7 mouse cellular contexts compared by ENCODE assay signal in genomic region chr16:91484387-91484786, GRCm38 (mm10). TPM values are rescaled to one million over a fixed set of nuclear protein-coding genes. Genes with fewer than 3 reads are reported as not detected.
A peak's percentile ranks its signal among the peaks of the same experiment; 100 is the strongest.
DNase-seq lines count a peak whose midpoint lies in the region; ATAC-seq and TF ChIP-seq lines count a peak whose summit lies in the region.

No protein-coding gene starts in this region.

- DNase-seq in lung, embryonic 14.5 days = peak; percentile 20
- DNase-seq in lung, postnatal 10 days = no peak
- DNase-seq in embryonic facial prominence, embryonic 14.5 days (ENCODE audit: low spot score) = no peak
- no peak for DNase-seq in hindbrain, embryonic 14.5 days (ENCODE audit: low spot score)
- no peak for DNase-seq in adipocyte (ENCODE audit: low spot score)
- DNase-seq in urinary bladder, postnatal 36 days (ENCODE audit: low spot score in 2 of 2) = no peak

- peaks cover 14% of the 10 kb centered on the region; the same call in 1 of the 2 replicates for H3K36me3 ChIP-seq in lung, embryonic 14.5 days (ENCODE audit: insufficient read depth)
- H3K36me3 ChIP-seq in embryonic facial prominence, embryonic 14.5 days (ENCODE audit: control insufficient read depth, insufficient read depth, low read length) = peaks cover 3% of the 10 kb centered on the region; the same call in 1 of the 2 replicates
- 0 out of 2 replicates have a peak, but pooled peaks cover 2% of the 10 kb centered on the region for H3K36me3 ChIP-seq in hindbrain, embryonic 14.5 days (replicated peaks; ENCODE audit: control insufficient read depth, insufficient read depth)
- H3K36me3 ChIP-seq in midbrain, embryonic 16.5 days (ENCODE audit: control insufficient read depth, insufficient read depth, low read length) = no peaks in the 10 kb centered on the region

- peak overlapping the region; percentile 66 for H3K9ac ChIP-seq in lung, embryonic 14.5 days
- H3K9ac ChIP-seq in embryonic facial prominence, embryonic 14.5 days (ENCODE audit: low read depth, low read length) = peak overlapping the region; percentile 94
- peak overlapping the region; percentile 88 for H3K9ac ChIP-seq in hindbrain, embryonic 14.5 days
- peak overlapping the region; percentile 94 for H3K9ac ChIP-seq in midbrain, embryonic 16.5 days (ENCODE audit: low read depth, low read length)

- H3K4me3 ChIP-seq in lung, embryonic 14.5 days (ENCODE audit: low read depth, low read length) = peak overlapping the region; percentile 94
- H3K4me3 ChIP-seq in embryonic facial prominence, embryonic 14.5 days (ENCODE audit: low read depth, low read length) = peak overlapping the region; percentile 90
- peak overlapping the region; percentile 74 for H3K4me3 ChIP-seq in hindbrain, embryonic 14.5 days (replicated peaks; ENCODE audit: low read length)
- H3K4me3 ChIP-seq in midbrain, embryonic 16.5 days (ENCODE audit: low read depth, low read length) = peak overlapping the region; percentile 81

- WGBS in lung, embryonic 14.5 days = 47% methylated on average over 17 of the region's 17 CpGs
- WGBS in embryonic facial prominence, embryonic 14.5 days = 50% methylated on average over 17 of the region's 17 CpGs
- WGBS in hindbrain, embryonic 14.5 days = 52% methylated on average over 17 of the region's 17 CpGs
- WGBS in midbrain, embryonic 16.5 days = 47% methylated on average over 17 of the region's 17 CpGs

- H3K9me3 ChIP-seq in lung, embryonic 14.5 days (ENCODE audit: low read depth, low read length) = no peaks in the 10 kb centered on the region
- H3K9me3 ChIP-seq in embryonic facial prominence, embryonic 14.5 days (ENCODE audit: control insufficient read depth, low read length) = no peaks in the 10 kb centered on the region
- H3K9me3 ChIP-seq in hindbrain, embryonic 14.5 days (ENCODE audit: control insufficient read depth, low read length) = no peaks in the 10 kb centered on the region
- no peaks in the 10 kb centered on the region for H3K9me3 ChIP-seq in midbrain, embryonic 16.5 days (replicated peaks; ENCODE audit: control insufficient read depth, low read length, poor library complexity, severe bottlenecking)

- TF ChIP-seq CTCF in lung, embryonic 14.5 days (IDR thresholded peaks at IDR 0.05; ENCODE audit: low read depth) = no peak

- ATAC-seq in lung, embryonic 14.5 days (ENCODE audit: insufficient read depth) = peak; percentile 18; the same call in 1 of the 2 replicates
- ATAC-seq in embryonic facial prominence, embryonic 14.5 days (ENCODE audit: low read depth) = no peak
- ATAC-seq in hindbrain, embryonic 14.5 days (ENCODE audit: low FRiP score) = peak; percentile 19; the same call in 1 of the 2 replicates
- ATAC-seq in midbrain, embryonic 16.5 days = peak; percentile 49

- H3K4me2 ChIP-seq in lung, embryonic 14.5 days = peak overlapping the region; percentile 69
- peak overlapping the region; percentile 78 for H3K4me2 ChIP-seq in embryonic facial prominence, embryonic 14.5 days (ENCODE audit: low read depth, low read length)
- H3K4me2 ChIP-seq in hindbrain, embryonic 14.5 days (replicated peaks) = peak overlapping the region; percentile 83
- peak overlapping the region; percentile 62 for H3K4me2 ChIP-seq in midbrain, embryonic 16.5 days (ENCODE audit: low read length)

- H3K27ac ChIP-seq in lung, embryonic 14.5 days (ENCODE audit: low read depth) = peak overlapping the region; percentile 97
- peak overlapping the region; percentile 96 for H3K27ac ChIP-seq in embryonic facial prominence, embryonic 14.5 days (replicated peaks; ENCODE audit: low read depth, low read length)
- peak overlapping the region; percentile 93 for H3K27ac ChIP-seq in hindbrain, embryonic 14.5 days
- H3K27ac ChIP-seq in midbrain, embryonic 16.5 days (ENCODE audit: low read length) = peak overlapping the region; percentile 91

- peaks cover 5% of the 10 kb centered on the region for H3K4me1 ChIP-seq in lung, embryonic 14.5 days (ENCODE audit: insufficient read depth)
- H3K4me1 ChIP-seq in embryonic facial prominence, embryonic 14.5 days (ENCODE audit: control insufficient read depth, insufficient read depth, low read length) = peaks cover 9% of the 10 kb centered on the region
- H3K4me1 ChIP-seq in hindbrain, embryonic 14.5 days (replicated peaks; ENCODE audit: control insufficient read depth, insufficient read depth, low read length) = peaks cover 12% of the 10 kb centered on the region
- peaks cover 21% of the 10 kb centered on the region for H3K4me1 ChIP-seq in midbrain, embryonic 16.5 days (ENCODE audit: control insufficient read depth, insufficient read depth, low read length)

- H3K27me3 ChIP-seq in lung, embryonic 14.5 days (ENCODE audit: insufficient read depth, low read length) = no peaks in the 10 kb centered on the region
- H3K27me3 ChIP-seq in embryonic facial prominence, embryonic 14.5 days (replicated peaks; ENCODE audit: control insufficient read depth, insufficient read depth, low read length) = no peaks in the 10 kb centered on the region
- H3K27me3 ChIP-seq in hindbrain, embryonic 14.5 days (ENCODE audit: control insufficient read depth, insufficient read depth, low read length) = no peaks in the 10 kb centered on the region
- H3K27me3 ChIP-seq in midbrain, embryonic 16.5 days (ENCODE audit: control insufficient read depth, insufficient read depth, low read depth, low read length) = no peaks in the 10 kb centered on the region

RNA-seq across cellular contexts. Expression of gene Ifnar1, which starts 0.7 kb away (rescaled TPM):
- 73.3 and 73.6 TPM in 2 replicates for polyA plus RNA-seq in lung, embryonic 14.5 days (2014; fragmentation: Nextera tagmentation; extraction: Ambion mirVana)
- 47.3 and 53.7 TPM in 2 replicates for polyA plus RNA-seq in embryonic facial prominence, embryonic 14.5 days (2014; fragmentation: Nextera tagmentation; extraction: Ambion mirVana)
- polyA plus RNA-seq in hindbrain, embryonic 14.5 days (2014; fragmentation: Nextera tagmentation; extraction: Ambion mirVana) = 47.1 and 48.8 TPM in 2 replicates
- 48.0 and 51.7 TPM in 2 replicates for polyA plus RNA-seq in midbrain, embryonic 16.5 days (2015; fragmentation: Nextera tagmentation; extraction: Ambion mirVana)
